Mouse (Mus musculus): ENCODE measurements at regions not wholly inside any gene's neighbourhood (a gene's known extent, or its start where the extent isn't known, plus 50 kb on each side); places are given as distances from the start of the nearest gene placed in this dataset.

DNA sequence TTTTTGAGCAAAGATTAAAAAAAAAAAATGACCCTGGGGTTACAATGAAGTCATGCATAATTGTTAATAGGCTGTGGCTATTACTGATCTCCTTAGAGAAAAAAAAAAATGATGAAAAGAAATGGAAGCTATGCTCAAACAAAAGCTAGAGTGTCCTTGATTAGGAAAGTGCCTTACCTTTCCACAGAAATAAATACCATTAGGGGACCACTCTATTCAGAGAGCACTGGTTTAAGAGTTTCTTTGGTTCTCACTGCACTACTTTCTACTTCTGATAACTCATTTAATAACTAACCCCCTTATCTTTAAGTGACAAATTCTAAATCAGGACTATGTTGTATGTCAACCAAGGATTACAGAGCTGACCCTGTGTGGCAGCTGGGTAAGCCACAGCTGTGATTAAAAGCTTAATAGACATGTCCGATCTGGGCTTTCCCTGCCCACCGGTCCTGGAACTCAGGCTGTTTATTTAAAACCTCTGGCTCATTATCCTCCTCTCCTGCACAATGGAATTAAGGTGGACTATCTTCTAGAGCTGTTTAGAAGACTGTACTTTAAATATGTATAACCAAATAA is 225.9 kb upstream of the Lyplal1 start:
- Histone ChIP-seq H3K4me3 (no peak overlapping the region), H3K27me3 (replicated peaks) (no peaks in the 10 kb centered on the region), H3K27ac (ENCODE audit: poor library complexity, severe bottlenecking) (no peak overlapping the region), H3K4me1 (replicated peaks) (peaks cover 6% of the 10 kb centered on the region; the same call in 1 of the 2 replicates), H3K36me3 (no peaks in the 10 kb centered on the region), H3K4me2 (no peak overlapping the region), H3K9ac (no peak overlapping the region), H3K9me3 (replicated peaks) (0 out of 2 replicates have a peak, but pooled peaks cover 6% of the 10 kb centered on the region)
- WGBS: 49% methylated on average over 2 of the region's 2 CpGs
- no peak for ATAC-seq (ENCODE audit: insufficient number of reproducible peaks, low FRiP score)

DNA sequence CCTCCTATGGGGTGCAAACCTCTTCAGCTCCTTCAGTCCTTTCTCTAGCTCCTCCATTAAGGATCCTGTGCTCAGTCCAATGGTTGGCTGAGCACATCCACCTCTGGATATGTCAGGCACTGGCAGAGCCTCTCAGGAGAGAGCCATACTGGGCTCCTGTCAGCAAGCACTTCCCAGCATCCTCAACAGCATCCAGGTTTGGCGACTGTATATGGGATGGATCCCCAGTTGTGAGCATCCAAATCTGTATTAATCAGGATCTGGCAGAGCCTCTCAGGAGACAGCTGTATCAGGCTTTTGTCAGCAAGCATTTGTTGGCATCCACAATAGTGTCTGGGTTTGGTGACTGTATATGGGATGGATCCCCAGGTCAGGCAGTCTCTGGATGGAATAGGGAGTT is 225.3 kb upstream of the Lyplal1 start:
- Histone ChIP-seq H3K4me2 (no peak overlapping the region), H3K4me1 (replicated peaks) (peaks cover 3% of the 10 kb centered on the region; the same call in 1 of the 2 replicates), H3K9me3 (replicated peaks) (0 out of 2 replicates have a peak, but pooled peaks cover 6% of the 10 kb centered on the region), H3K27ac (ENCODE audit: poor library complexity, severe bottlenecking) (no peak overlapping the region), H3K36me3 (no peaks in the 10 kb centered on the region), H3K9ac (no peak overlapping the region), H3K4me3 (no peak overlapping the region), H3K27me3 (replicated peaks) (no peaks in the 10 kb centered on the region)
- ATAC-seq (ENCODE audit: insufficient number of reproducible peaks, low FRiP score): no peak
- WGBS: 69% methylated on average over 1 of the region's 1 CpGs

DNA sequence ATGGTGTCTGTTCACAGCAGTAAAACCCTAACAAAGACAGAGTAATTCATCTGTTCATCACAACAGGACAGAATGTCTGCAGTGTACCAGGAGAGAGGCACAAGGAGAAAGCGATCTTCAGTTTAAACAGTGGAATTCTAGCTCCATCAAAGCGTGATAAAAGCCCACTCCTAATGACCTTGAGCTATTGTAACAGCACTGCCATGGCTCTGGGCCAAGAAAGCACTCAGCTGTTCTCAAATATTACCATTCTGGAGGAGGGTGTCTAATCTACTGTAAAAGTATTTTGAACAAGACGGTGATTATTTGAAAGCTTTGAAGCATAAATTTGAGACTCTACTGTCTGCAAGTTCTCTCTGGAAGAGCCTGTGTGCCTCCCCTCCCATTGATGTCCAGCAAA is 224.8 kb upstream of the Lyplal1 start:
- Histone ChIP-seq H3K36me3 (no peaks in the 10 kb centered on the region), H3K27me3 (replicated peaks) (no peaks in the 10 kb centered on the region), H3K9ac (no peak overlapping the region), H3K27ac (ENCODE audit: poor library complexity, severe bottlenecking) (no peak overlapping the region), H3K9me3 (replicated peaks) (0 out of 2 replicates have a peak, but pooled peaks cover 6% of the 10 kb centered on the region), H3K4me2 (no peak overlapping the region), H3K4me3 (no peak overlapping the region), H3K4me1 (replicated peaks) (no peaks in the 10 kb centered on the region)
- no peak for ATAC-seq (ENCODE audit: insufficient number of reproducible peaks, low FRiP score)
- WGBS: 58% methylated on average over 3 of the region's 3 CpGs

GRCm38 (mm10) chr1:186340701-186341100 is 223.6 kb upstream of the Lyplal1 start:
- Histone ChIP-seq H3K9me3 (replicated peaks) (0 out of 2 replicates have a peak, but pooled peaks cover 6% of the 10 kb centered on the region), H3K9ac (no peak overlapping the region), H3K4me1 (replicated peaks) (no peaks in the 10 kb centered on the region), H3K27ac (ENCODE audit: poor library complexity, severe bottlenecking) (no peak overlapping the region), H3K27me3 (replicated peaks) (no peaks in the 10 kb centered on the region), H3K4me3 (no peak overlapping the region), H3K36me3 (no peaks in the 10 kb centered on the region), H3K4me2 (no peak overlapping the region)
- WGBS: 58% methylated on average over 3 of the region's 3 CpGs
- ATAC-seq (ENCODE audit: insufficient number of reproducible peaks, low FRiP score): no peak

DNA sequence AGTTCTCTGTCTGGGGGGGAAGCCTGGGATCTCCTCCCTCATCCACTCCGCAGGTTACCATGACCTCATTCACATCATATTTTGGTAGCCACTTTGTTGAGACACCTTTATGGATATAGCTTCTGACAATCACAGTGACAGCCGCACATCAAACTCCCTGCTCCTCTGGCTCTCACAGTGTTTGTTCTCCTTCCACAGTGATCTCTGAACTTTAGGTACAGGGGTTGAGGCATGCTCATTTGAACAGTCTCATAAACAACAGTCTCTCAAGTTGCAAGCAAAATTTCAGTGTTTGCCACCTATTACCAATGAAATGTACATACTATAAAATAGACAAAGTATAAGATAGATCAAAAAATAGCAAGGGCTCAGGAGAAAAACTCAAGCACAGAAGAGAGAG is 200.2 kb upstream of the Lyplal1 start:
- WGBS: 79% methylated on average over 2 of the region's 2 CpGs
- Histone ChIP-seq H3K27me3 (replicated peaks) (no peaks in the 10 kb centered on the region), H3K9me3 (replicated peaks) (no peaks in the 10 kb centered on the region), H3K4me3 (no peak overlapping the region), H3K4me1 (replicated peaks) (peaks cover 8% of the 10 kb centered on the region; the same call in 1 of the 2 replicates), H3K36me3 (no peaks in the 10 kb centered on the region), H3K27ac (ENCODE audit: poor library complexity, severe bottlenecking) (no peak overlapping the region), H3K9ac (no peak overlapping the region), H3K4me2 (no peak overlapping the region)
- ATAC-seq (ENCODE audit: insufficient number of reproducible peaks, low FRiP score): no peak

DNA sequence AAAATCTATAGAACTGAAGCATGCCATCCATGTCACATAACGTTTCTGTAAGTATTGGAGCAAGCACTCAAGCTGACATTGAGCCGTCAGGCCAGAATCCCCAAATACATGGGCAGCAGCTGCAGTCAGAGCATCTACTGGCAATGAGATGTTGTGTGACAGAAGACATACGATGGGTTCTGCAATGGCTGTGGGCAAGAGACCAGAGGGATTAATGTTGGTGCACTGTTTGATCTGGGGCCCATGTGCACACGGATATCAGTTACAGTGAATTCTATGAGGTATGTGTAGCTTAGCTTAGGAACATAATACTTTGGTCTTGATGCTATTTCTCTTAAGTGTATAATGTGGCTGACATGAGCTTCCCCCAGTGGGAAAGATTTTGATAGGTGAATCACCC is 197.1 kb upstream of the Lyplal1 start:
- ATAC-seq (ENCODE audit: insufficient number of reproducible peaks, low FRiP score): no peak
- Histone ChIP-seq H3K9me3 (replicated peaks) (no peaks in the 10 kb centered on the region), H3K4me3 (no peak overlapping the region), H3K27ac (ENCODE audit: poor library complexity, severe bottlenecking) (no peak overlapping the region), H3K9ac (no peak overlapping the region), H3K4me2 (no peak overlapping the region), H3K4me1 (replicated peaks) (peaks cover 8% of the 10 kb centered on the region; the same call in 1 of the 2 replicates), H3K27me3 (replicated peaks) (no peaks in the 10 kb centered on the region), H3K36me3 (no peaks in the 10 kb centered on the region)
- WGBS: 84% methylated on average over 4 of the region's 4 CpGs

DNA sequence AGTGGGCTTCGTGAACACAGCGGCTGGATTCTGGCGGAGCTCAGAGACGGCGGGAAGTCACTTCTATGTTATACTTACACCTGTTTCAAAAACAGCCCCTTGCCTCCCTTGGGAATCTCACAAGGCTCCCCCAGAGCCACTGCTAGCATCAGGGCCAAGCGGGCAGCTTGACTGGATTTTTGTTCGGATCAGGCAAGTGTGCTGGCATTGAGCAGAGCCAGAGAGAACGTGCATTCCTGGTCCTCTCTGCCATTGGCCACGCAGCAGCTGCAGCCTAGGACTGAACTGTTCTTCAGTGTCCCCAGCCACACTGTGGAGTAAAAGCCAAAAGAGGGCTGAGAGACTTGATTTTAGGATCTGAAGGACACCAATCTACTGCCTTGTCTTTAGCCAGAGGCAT is 195.6 kb upstream of the Lyplal1 start:
- no peak overlapping the region for H3K9ac ChIP-seq
- H3K36me3 ChIP-seq: no peaks in the 10 kb centered on the region
- H3K27me3 ChIP-seq (replicated peaks): no peaks in the 10 kb centered on the region
- ATAC-seq (ENCODE audit: insufficient number of reproducible peaks, low FRiP score): no peak
- WGBS: 76% methylated on average over 9 of the region's 9 CpGs
- H3K4me1 ChIP-seq (replicated peaks): peaks cover 8% of the 10 kb centered on the region; the same call in 1 of the 2 replicates
- H3K27ac ChIP-seq (ENCODE audit: poor library complexity, severe bottlenecking): peak overlapping the region; percentile 83
- no peaks in the 10 kb centered on the region for H3K9me3 ChIP-seq (replicated peaks)
- no peak overlapping the region for H3K4me2 ChIP-seq
- no peak overlapping the region for H3K4me3 ChIP-seq

GRCm38 (mm10) chr1:186312008-186312407 is 194.9 kb upstream of the Lyplal1 start:
- H3K9ac ChIP-seq: no peak overlapping the region
- H3K9me3 ChIP-seq (replicated peaks): no peaks in the 10 kb centered on the region
- H3K27ac ChIP-seq (ENCODE audit: poor library complexity, severe bottlenecking): no peak overlapping the region
- H3K4me2 ChIP-seq: no peak overlapping the region
- 45% methylated on average over 7 of the region's 7 CpGs for WGBS
- no peaks in the 10 kb centered on the region for H3K27me3 ChIP-seq (replicated peaks)
- no peaks in the 10 kb centered on the region for H3K36me3 ChIP-seq
- peak; percentile 45 for ATAC-seq (ENCODE audit: insufficient number of reproducible peaks, low FRiP score)
- no peak overlapping the region for H3K4me3 ChIP-seq
- peaks cover 8% of the 10 kb centered on the region; the same call in 1 of the 2 replicates for H3K4me1 ChIP-seq (replicated peaks)

DNA sequence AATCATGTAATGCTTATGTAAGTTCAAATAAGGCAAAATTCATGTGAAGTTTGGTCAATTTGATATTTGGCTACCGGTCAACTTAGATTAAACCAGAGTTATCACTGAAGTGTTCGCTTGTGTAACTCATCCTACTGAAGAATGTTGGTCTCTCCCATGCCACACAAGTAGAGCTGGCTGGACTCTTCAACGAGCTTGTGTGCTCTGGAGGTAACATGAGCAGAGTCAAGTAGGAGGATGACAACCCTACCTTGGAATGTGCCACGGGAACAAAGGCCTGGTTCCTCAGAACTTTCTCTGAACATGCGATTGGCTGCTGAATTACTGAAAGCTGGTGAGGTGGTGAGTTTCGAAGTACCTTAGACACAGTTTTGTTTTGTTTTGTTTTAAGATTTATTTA is 190.5 kb upstream of the Lyplal1 start:
- no peak for ATAC-seq (ENCODE audit: insufficient number of reproducible peaks, low FRiP score)
- Histone ChIP-seq H3K36me3 (no peaks in the 10 kb centered on the region), H3K4me2 (no peak overlapping the region), H3K27ac (ENCODE audit: poor library complexity, severe bottlenecking) (no peak overlapping the region), H3K4me1 (replicated peaks) (0 out of 2 replicates have a peak, but pooled peaks cover 2% of the 10 kb centered on the region), H3K27me3 (replicated peaks) (no peaks in the 10 kb centered on the region), H3K4me3 (no peak overlapping the region), H3K9me3 (replicated peaks) (no peaks in the 10 kb centered on the region), H3K9ac (no peak overlapping the region)
- 64% methylated on average over 6 of the region's 6 CpGs for WGBS

GRCm38 (mm10) chr1:186297464-186297863 is 180.4 kb upstream of the Lyplal1 start:
- H3K9ac ChIP-seq: no peak overlapping the region
- peaks cover 13% of the 10 kb centered on the region for H3K4me1 ChIP-seq (replicated peaks)
- H3K27me3 ChIP-seq (replicated peaks): no peaks in the 10 kb centered on the region
- 76% methylated on average over 7 of the region's 7 CpGs for WGBS
- no peaks in the 10 kb centered on the region for H3K36me3 ChIP-seq
- no peak for ATAC-seq (ENCODE audit: insufficient number of reproducible peaks, low FRiP score)
- H3K4me2 ChIP-seq: no peak overlapping the region
- H3K4me3 ChIP-seq: no peak overlapping the region
- H3K9me3 ChIP-seq (replicated peaks): no peaks in the 10 kb centered on the region
- no peak overlapping the region for H3K27ac ChIP-seq (ENCODE audit: poor library complexity, severe bottlenecking)

GRCm38 (mm10) chr1:186295201-186295600 is 178.1 kb upstream of the Lyplal1 start:
- no peak for ATAC-seq (ENCODE audit: insufficient number of reproducible peaks, low FRiP score)
- Histone ChIP-seq H3K4me1 (replicated peaks) (peaks cover 13% of the 10 kb centered on the region), H3K36me3 (no peaks in the 10 kb centered on the region), H3K9ac (no peak overlapping the region), H3K9me3 (replicated peaks) (no peaks in the 10 kb centered on the region), H3K4me2 (no peak overlapping the region), H3K27ac (ENCODE audit: poor library complexity, severe bottlenecking) (no peak overlapping the region), H3K27me3 (replicated peaks) (no peaks in the 10 kb centered on the region), H3K4me3 (no peak overlapping the region)
- whole genome bisulfite sequencing: 51% methylated on average over 2 of the region's 2 CpGs

- Histone ChIP-seq H3K36me3 (no peaks in the 10 kb centered on the region), H3K4me1 (replicated peaks) (peaks cover 13% of the 10 kb centered on the region), H3K4me2 (no peak overlapping the region), H3K27me3 (replicated peaks) (no peaks in the 10 kb centered on the region), H3K4me3 (no peak overlapping the region), H3K27ac (ENCODE audit: poor library complexity, severe bottlenecking) (0 out of 2 replicates have a peak overlapping the region, but pooled peaks have one; percentile 6), H3K9ac (no peak overlapping the region), H3K9me3 (replicated peaks) (no peaks in the 10 kb centered on the region)
- WGBS: 23% methylated on average over 2 of the region's 2 CpGs
- no peak for ATAC-seq (ENCODE audit: insufficient number of reproducible peaks, low FRiP score)
Measured at GRCm38 (mm10) chr1:186294635-186295034, 177.5 kb upstream of the Lyplal1 start.
